Comparison of ENCODE assay signal across 9 mouse cellular contexts in the genomic region with DNA sequence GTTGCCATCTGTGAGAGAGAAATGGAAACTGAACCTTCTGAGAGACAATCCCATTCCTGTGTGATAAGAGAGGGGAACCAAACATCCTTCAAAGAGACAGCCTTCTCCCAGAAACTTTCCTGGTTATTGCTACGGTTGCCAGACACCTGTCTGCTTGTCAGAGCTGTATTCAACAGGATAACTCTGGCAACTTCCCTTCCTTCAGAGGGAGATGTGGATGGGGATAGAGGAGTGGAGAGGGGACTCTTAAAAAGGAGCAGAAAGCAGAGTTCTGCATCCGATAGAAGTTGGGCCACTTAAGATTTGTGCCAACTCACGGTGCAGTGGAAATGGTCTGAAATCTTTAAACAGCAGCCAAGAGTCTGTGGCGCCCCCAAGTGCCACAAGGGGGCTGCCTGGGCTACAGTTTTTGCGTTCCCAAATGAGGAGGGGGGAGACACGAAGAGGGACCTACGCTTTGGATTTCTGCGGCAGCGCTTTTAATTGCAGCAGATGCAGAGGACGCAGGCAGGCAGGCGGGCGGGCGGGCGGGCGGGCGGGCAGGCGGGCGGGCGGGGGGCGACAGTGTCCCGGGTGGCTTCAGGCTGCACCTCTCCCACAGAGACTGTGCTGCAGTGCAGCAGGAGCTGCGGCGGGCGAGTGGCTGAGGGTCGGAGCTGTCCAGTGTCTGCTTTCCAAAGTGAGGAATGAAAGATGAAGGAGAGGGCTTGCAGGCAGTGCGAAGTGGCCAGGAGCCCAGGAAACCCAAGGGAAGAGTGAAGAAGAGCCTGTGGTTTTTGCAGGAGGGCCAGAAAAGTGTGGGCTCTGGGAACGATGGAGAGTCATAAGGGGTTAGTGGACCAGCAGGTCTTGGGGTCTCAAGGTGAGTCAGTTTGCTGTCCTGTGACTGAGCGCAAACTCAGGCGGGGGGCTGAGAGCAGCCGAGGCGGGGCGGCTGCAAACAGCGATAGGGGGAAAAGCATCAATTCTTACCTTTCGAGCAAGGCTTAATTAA. TPM values are rescaled to one million over a fixed set of nuclear protein-coding genes. Genes with fewer than 3 reads are reported as not detected.
DNase-seq lines count a peak whose midpoint lies in the region; ATAC-seq and TF ChIP-seq lines count a peak whose summit lies in the region.
"Had no signal": no experiment of that assay in that cellular context is flagged by ENCODE, and none has a peak within 500 bp of the region (broad histone marks: within the 10 kb centered on the region; RNA-seq: fewer than 3 reads in every experiment).

No protein-coding gene starts in this region.

- peaks cover 9% of the 10 kb centered on the region for H3K27me3 ChIP-seq in E14TG2a.4 (ENCODE audit: insufficient read depth, low read length)
- peaks cover 14% of the 10 kb centered on the region for H3K27me3 ChIP-seq in liver, embryonic 15.5 days

- peak overlapping the region; percentile 37; the same call in 1 of the 2 replicates for H3K4me3 ChIP-seq in E14TG2a.4 (replicated peaks; ENCODE audit: low read length)
- H3K4me3 ChIP-seq in liver, embryonic 15.5 days (replicated peaks), result no peak overlapping the region

- 43% methylated on average over 34 of the region's 34 CpGs for WGBS in liver, embryonic 15.5 days (ENCODE audit: insufficient replicate concordance)

- peaks cover 60% of the 10 kb centered on the region for H3K4me1 ChIP-seq in E14TG2a.4 (replicated peaks; ENCODE audit: low read depth, low read length)
- peaks cover 10% of the 10 kb centered on the region for H3K4me1 ChIP-seq in liver, embryonic 15.5 days (replicated peaks)

- DNase-seq in WW6 (ENCODE audit: low read depth, low spot score), result peak; percentile 16
- peak; percentile 41 for DNase-seq in forelimb bud, embryonic 11.5 days (ENCODE audit: low read depth, low spot score)
- no peak for DNase-seq in adrenal gland, postnatal 14 days
- DNase-seq in testis, postnatal 10 days (ENCODE audit: low spot score), result no peak
- DNase-seq in natural killer cell, adult 2 months (ENCODE audit: low spot score in 2 of 2), result no peak

- no peak overlapping the region for H3K9ac ChIP-seq in liver, embryonic 15.5 days

- no peaks in the 10 kb centered on the region for H3K9me3 ChIP-seq in E14TG2a.4 (ENCODE audit: low read length)
- H3K9me3 ChIP-seq in liver, embryonic 15.5 days (replicated peaks), result no peaks in the 10 kb centered on the region

- TF ChIP-seq CTCF in E14TG2a.4 (conservative IDR thresholded peaks at IDR 0.05; ENCODE audit: low read length), result peak; percentile 45

- H3K4me2 ChIP-seq in liver, embryonic 15.5 days, result peak overlapping the region; percentile 27; the same call in 1 of the 2 replicates

- ATAC-seq in liver, embryonic 15.5 days (ENCODE audit: insufficient read depth), result no peak
- ATAC-seq in CD4-positive, CD25-positive, alpha-beta regulatory T cell, adult 4 months, result no peak
- ATAC-seq: inflammation-experienced regulatory T-cells, adult 6 months had no signal

- peaks cover 94% of the 10 kb centered on the region for H3K36me3 ChIP-seq in E14TG2a.4 (ENCODE audit: insufficient read depth, low read length)
- H3K36me3 ChIP-seq in liver, embryonic 15.5 days (replicated peaks), result no peaks in the 10 kb centered on the region

- no peak overlapping the region for H3K27ac ChIP-seq in liver, embryonic 15.5 days (replicated peaks)

RNA-seq across cellular contexts. Expression of a gene that starts 12.6 kb away (rescaled TPM):
- 0.67 and 0.81 TPM in 2 replicates for polyA plus RNA-seq in liver, embryonic 15.5 days (2015; fragmentation: Nextera tagmentation; extraction: Ambion mirVana)
- total RNA-seq in adrenal gland, postnatal 14 days (2021), result 4.4 and 4.5 TPM in 2 replicates
- polyA plus RNA-seq in CD4-positive, CD25-positive, alpha-beta regulatory T cell, adult 4 months (2017; shearing (Covaris generic)), result not detected
- polyA plus RNA-seq: inflammation-experienced regulatory T-cells, adult 6 months had no signal

Comparison
In these comparisons a context has a peak if more than half of its experiments do, and no peak if none do; other contexts are left out.
1. DNase-seq: peak in WW6 (single experiment) and forelimb bud, embryonic 11.5 days (single experiment); none in adrenal gland, postnatal 14 days (single experiment), testis, postnatal 10 days (single experiment) and natural killer cell, adult 2 months (0 of 2).